Mouse (Mus musculus) urinary bladder, postnatal 10 days (tissue): ENCODE data around the gene Kdsr.

ENCODE experiments used
- DNase-seq: peaks from one replicate; pipeline ENCODE4 v3.0.0; 2022; ENCODE audit warnings: low spot score

Gene Kdsr

GRCm38 (mm10) chr1:106694316-106694715 is 65.2 kb downstream of the Kdsr start:
- DNase-seq, result no peak

- DNase-seq, result no peak
Measured at GRCm38 (mm10) chr1:106692599-106692998, 66.9 kb downstream of the Kdsr start.

GRCm38 (mm10) chr1:106690887-106691286 is 68.6 kb downstream of the Kdsr start:
- no peak for DNase-seq

GRCm38 (mm10) chr1:106688161-106688516 is 71.4 kb downstream of the Kdsr start:
- no peak for DNase-seq

GRCm38 (mm10) chr1:106687435-106688160 is 71.9 kb downstream of the Kdsr start:
- DNase-seq, result no peak

- DNase-seq, result no peak
Measured at GRCm38 (mm10) chr1:106685702-106686101, 73.8 kb downstream of the Kdsr start.

GRCm38 (mm10) chr1:106684546-106684945 is 75.0 kb downstream of the Kdsr start:
- DNase-seq, result no peak

- no peak for DNase-seq
Measured at GRCm38 (mm10) chr1:106682829-106683228, 76.7 kb downstream of the Kdsr start.

GRCm38 (mm10) chr1:106679800-106680515 is 79.6 kb downstream of the Kdsr start:
- no peak for DNase-seq

GRCm38 (mm10) chr1:106678060-106678478 is 81.5 kb downstream of the Kdsr start:
- no peak for DNase-seq
